Mouse (Mus musculus) liver, embryonic 13.5 days (tissue): ENCODE results near the gene Ncor1. TPM values are rescaled to one million over a fixed set of nuclear protein-coding genes. Genes with fewer than 3 reads are reported as not detected.
"Not testable (repeated sequence)": the region's sequence is repeated elsewhere in the genome, so short reads cannot be mapped to it uniquely, and the experiment has no call there.

ENCODE experiments used
- ATAC-seq: fragments of 200-750 bp; cut with Nextera tagmentation; 2 replicates; pipeline ENCODE4 v1.8.0; 2017; ENCODE audit warnings: low read depth, mild to moderate bottlenecking, moderate number of reproducible peaks, moderate library complexity
- DNase-seq: peaks from one replicate; pipeline ENCODE4 v3.0.0; 2022
- H3K27ac ChIP-seq: fragments of 300-500 bp; sonication (generic); 2 replicates; pipeline ENCODE4 v1.5.1; 2015; ENCODE audit warnings: moderate library complexity, mild to moderate bottlenecking, inconsistent platforms
- H3K27me3 ChIP-seq: fragments of 300-500 bp; sonication (generic); 2 replicates; pipeline ENCODE4 v1.6.1; 2015; ENCODE audit warnings: mild to moderate bottlenecking, inconsistent platforms
- H3K36me3 ChIP-seq: fragments of 300-500 bp; sonication (generic); 2 replicates; pipeline ENCODE4 v1.6.1; 2015; ENCODE audit warnings: mild to moderate bottlenecking, inconsistent platforms
- H3K4me1 ChIP-seq: fragments of 300-500 bp; sonication (generic); replicated peaks from 2 replicates; pipeline ENCODE4 v1.6.1; 2015; ENCODE audit warnings: inconsistent platforms
- H3K4me2 ChIP-seq: fragments of 300-500 bp; sonication (generic); 2 replicates; pipeline ENCODE4 v1.6.1; 2015; ENCODE audit warnings: inconsistent platforms, mild to moderate bottlenecking, moderate library complexity
- H3K4me3 ChIP-seq: fragments of 300-500 bp; sonication (generic); replicated peaks from 2 replicates; pipeline ENCODE4 v1.5.1; 2015; ENCODE audit warnings: mild to moderate bottlenecking, inconsistent platforms
- H3K9ac ChIP-seq: fragments of 300-500 bp; sonication (generic); 2 replicates; pipeline ENCODE4 v1.6.1; 2015; ENCODE audit warnings: mild to moderate bottlenecking, inconsistent platforms
- H3K9me3 ChIP-seq: fragments of 300-500 bp; sonication (generic); replicated peaks from 2 replicates; pipeline ENCODE4 v1.6.1; 2016; ENCODE audit warnings: inconsistent platforms
- WGBS: fragments of 180-500 bp; shearing (Covaris S2); methylation state at CpG from one replicate; pipeline ENCODE4 v1.1.7; 2015; ENCODE audit not compliant: insufficient replicate concordance; 5-methylcytosine and 5-hydroxymethylcytosine counted together
- polyA plus RNA-seq: library from polyadenylated mRNA; unstranded; fragments of >200 nt; fragmentation: Nextera tagmentation; extraction: Ambion mirVana; gene quantifications from 2 replicates; pipeline ENCODE4 v1.2.1, GENCODE M21; 2015

Gene Ncor1
- polyA plus RNA-seq, 1 experiment from 2014 or later, result 76.6 TPM

DNA sequence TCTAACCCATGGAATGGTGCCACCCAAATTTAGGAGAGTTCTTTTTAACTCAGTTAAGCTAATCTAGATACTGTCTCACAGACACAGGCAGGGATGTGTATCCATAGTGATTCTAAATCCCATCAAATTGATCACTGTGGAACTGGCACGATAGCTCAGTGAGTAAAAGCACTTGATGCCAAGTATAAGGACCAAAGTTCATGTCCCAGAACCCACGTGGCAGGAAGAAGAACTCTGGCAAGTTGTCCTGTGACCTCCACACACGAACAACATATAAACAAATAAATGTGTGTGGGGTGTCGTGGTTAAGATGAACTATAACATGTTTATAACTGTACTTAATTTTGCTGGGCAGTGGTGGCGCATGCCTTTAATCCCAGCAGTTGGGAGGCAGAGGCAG is 21.2 kb upstream of the Ncor1 start:
- Histone ChIP-seq H3K9ac (no peak overlapping the region), H3K27ac (no peak overlapping the region), H3K27me3 (no peaks in the 10 kb centered on the region), H3K4me1 (no peaks in the 10 kb centered on the region), H3K9me3 (no peaks in the 10 kb centered on the region), H3K4me3 (no peak overlapping the region), H3K36me3 (no peaks in the 10 kb centered on the region), H3K4me2 (no peak overlapping the region)
- DNase-seq (no peak), ATAC-seq (no peak)
- 73% methylated on average over 5 of the region's 5 CpGs for WGBS

DNA sequence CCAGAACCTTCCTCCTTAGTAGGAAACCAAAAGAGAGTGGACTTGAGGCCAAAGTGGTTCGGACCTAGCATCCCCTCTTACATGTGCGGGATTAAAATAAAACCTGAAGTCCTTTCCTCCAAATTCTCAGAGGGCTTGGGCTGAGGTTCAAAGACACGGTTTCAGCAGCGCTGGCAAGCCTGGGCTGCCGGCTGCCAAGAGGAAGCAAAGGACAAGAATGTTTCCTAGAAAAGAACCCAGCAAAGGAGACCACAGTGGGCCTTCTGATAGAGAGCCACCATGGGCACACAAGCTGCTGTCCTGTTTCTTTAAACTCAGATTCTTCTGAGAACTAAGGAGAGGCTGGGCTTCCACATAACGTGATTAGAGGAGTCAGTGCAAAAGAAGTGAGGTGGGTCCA is 20.6 kb upstream of the Ncor1 start:
- Histone ChIP-seq H3K27ac (no peak overlapping the region), H3K4me1 (no peaks in the 10 kb centered on the region), H3K9me3 (no peaks in the 10 kb centered on the region), H3K36me3 (no peaks in the 10 kb centered on the region), H3K9ac (no peak overlapping the region), H3K27me3 (no peaks in the 10 kb centered on the region), H3K4me2 (no peak overlapping the region), H3K4me3 (no peak overlapping the region)
- WGBS, result 50% methylated on average over 6 of the region's 6 CpGs
- no peak for ATAC-seq
- no peak for DNase-seq

DNA sequence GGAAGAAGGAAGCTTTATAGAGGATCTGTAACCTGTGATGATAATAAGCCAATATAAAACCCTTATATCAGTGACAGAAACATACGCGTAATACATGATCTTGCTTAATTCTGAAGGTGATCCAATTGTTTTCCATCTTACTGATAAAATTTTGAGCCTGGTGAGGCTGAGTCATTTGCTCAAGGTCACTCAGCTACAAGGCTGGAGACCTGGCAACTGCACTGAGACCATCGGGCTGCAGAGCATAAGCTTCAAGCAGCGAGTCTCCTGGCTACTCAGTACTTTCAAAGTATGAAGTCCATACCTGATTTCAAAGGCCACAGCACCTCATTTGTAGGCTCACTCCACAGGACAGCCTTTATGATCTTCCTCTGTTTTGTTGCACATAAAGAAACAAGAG is 17.8 kb upstream of the Ncor1 start:
- 88% methylated on average over 4 of the region's 4 CpGs for WGBS
- no peak for ATAC-seq

DNA sequence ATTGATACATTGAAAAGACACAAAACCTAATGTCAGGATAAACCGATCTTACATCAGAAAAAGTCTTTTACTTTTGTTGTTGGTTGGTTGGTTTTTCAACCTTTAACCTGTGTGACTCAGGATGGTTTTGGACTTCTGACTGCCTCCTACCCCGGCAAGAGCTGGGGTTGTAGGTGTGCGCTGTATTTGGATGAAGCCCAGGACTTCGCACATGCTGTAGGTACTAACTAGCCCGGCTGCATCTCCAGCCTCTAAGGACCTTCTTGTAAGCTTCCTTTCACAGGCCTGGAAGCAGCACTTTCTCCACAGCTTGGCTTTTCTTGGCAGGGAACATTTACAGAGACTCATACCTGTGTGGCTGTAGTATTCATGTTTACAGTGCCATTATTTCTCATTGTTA is 15.2 kb upstream of the Ncor1 start:
- H3K4me2 ChIP-seq, result no peak overlapping the region
- H3K9ac ChIP-seq, result no peak overlapping the region
- H3K36me3 ChIP-seq, result no peaks in the 10 kb centered on the region
- H3K9me3 ChIP-seq, result no peaks in the 10 kb centered on the region
- no peaks in the 10 kb centered on the region for H3K27me3 ChIP-seq
- no peak for DNase-seq
- no peak overlapping the region for H3K27ac ChIP-seq
- ATAC-seq, result no peak
- 82% methylated on average over 5 of the region's 5 CpGs for WGBS
- peaks cover 4% of the 10 kb centered on the region; the same call in 1 of the 2 replicates for H3K4me1 ChIP-seq
- no peak overlapping the region for H3K4me3 ChIP-seq

More for the DNA sequence above, 17.8 kb upstream of the Ncor1 start:
- Histone ChIP-seq H3K9ac (no peak overlapping the region), H3K4me1 (no peaks in the 10 kb centered on the region), H3K4me2 (no peak overlapping the region), H3K27ac (no peak overlapping the region), H3K27me3 (no peaks in the 10 kb centered on the region), H3K9me3 (no peaks in the 10 kb centered on the region), H3K36me3 (no peaks in the 10 kb centered on the region), H3K4me3 (no peak overlapping the region)
- DNase-seq, result no peak

DNA sequence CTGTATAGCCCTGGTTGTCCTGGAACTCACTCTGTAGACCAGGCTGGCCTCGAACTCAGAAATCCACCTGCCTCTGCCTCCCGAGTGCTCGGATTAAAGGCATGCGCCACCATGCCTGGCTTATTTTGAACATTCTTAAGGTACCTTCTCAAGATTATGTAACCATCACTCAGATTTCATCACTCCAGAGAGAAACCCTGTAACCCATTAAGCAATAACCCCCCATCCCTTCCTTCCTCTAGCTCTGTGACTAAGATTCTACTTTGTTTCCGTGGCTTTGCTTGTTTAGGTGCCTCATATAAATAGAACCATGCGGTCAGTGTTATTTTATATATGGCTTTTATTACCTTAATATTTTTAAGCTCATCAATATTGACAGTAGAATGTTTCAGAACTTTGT is 12.1 kb upstream of the Ncor1 start:
- Histone ChIP-seq H3K27me3 (no peaks in the 10 kb centered on the region), H3K4me2 (no peak overlapping the region), H3K36me3 (no peaks in the 10 kb centered on the region), H3K9ac (no peak overlapping the region), H3K4me1 (peaks cover 33% of the 10 kb centered on the region), H3K27ac (no peak overlapping the region), H3K9me3 (no peaks in the 10 kb centered on the region), H3K4me3 (no peak overlapping the region)
- 75% methylated on average over 6 of the region's 6 CpGs for WGBS
- ATAC-seq, result no peak
- DNase-seq, result no peak

DNA sequence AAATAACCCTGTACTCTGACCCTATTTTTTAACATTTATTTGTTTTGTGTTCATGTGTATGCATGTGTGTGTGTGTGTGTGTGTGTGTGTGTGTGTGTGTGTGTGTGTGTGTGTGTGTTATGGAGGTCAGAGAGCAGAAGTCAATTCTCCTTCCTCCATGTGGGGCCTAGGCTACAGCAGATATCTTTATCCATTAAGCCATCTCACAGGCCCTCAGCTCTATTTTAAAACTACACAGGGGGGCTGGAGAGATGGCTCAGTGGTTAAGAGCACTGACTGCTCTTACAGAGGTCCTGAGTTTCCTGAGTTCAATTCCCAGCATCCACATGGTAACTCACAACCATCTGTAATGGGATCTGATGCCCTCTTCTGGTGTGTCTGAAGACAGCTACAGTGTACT is 8.9 kb upstream of the Ncor1 start:
- H3K4me2 ChIP-seq, H3K9ac ChIP-seq, H3K27me3 ChIP-seq, H3K4me3 ChIP-seq, H3K9me3 ChIP-seq, ATAC-seq, H3K36me3 ChIP-seq, DNase-seq: not testable (repeated sequence)
- H3K27ac ChIP-seq, result peak overlapping the region; percentile 83
- H3K4me1 ChIP-seq, result peaks cover 62% of the 10 kb centered on the region

DNA sequence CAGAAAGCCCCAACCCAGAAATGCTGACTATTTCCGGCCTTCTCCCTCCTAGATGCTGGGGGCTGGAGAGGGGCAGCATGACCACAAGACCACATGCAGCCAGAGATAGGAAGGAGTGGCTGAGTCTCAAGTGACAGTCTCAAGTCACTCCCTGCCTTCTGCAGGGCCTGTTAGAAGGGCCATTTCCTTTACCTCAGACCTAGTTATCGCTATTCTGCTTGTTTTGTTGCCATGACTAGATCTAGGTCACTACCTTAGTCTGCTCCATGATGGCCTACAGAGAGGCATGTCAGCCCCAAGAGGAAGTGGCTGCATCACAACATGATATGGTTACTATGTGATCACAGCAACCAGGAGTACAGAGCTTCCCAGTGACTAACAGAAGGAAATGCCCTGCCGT is 8.2 kb upstream of the Ncor1 start:
- Histone ChIP-seq H3K27ac (peak overlapping the region; percentile 83), H3K9ac (peak overlapping the region; percentile 14; the same call in 1 of the 2 replicates), H3K36me3 (0 out of 2 replicates have a peak, but pooled peaks cover under 1% of the 10 kb centered on the region), H3K4me2 (peak overlapping the region; percentile 10), H3K9me3 (no peaks in the 10 kb centered on the region), H3K27me3 (no peaks in the 10 kb centered on the region), H3K4me1 (peaks cover 62% of the 10 kb centered on the region), H3K4me3 (no peak overlapping the region)
- peak; percentile 56 for DNase-seq
- 10% methylated on average over 3 of the region's 3 CpGs for WGBS
- peak; percentile 82 for ATAC-seq

DNA sequence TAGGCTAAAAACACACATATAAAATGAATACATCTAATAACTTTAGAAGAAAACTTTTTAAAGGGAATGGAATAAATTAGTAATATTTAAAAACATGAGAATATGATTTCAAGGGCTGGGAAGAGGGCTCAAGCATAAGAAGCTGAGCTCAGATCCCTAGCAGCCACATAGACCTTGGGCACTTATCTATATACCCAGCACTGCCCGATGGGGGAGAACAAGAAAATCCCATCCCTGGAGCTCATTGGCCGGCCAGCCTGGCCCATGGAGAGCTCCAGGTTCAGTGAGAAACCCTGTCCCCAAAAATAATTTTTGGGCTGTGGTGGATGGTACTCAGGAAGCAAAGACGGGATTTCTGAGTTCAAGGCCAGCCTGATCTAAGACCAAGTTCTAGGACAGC is 7.5 kb upstream of the Ncor1 start:
- ATAC-seq, result peak; percentile 59
- WGBS, result 19% methylated on average over 3 of the region's 3 CpGs
- no peak overlapping the region for H3K4me3 ChIP-seq
- H3K27ac ChIP-seq, result peak overlapping the region; percentile 83
- H3K4me2 ChIP-seq, result peak overlapping the region; percentile 59
- peak overlapping the region; percentile 14; the same call in 1 of the 2 replicates for H3K9ac ChIP-seq
- H3K4me1 ChIP-seq, result peaks cover 62% of the 10 kb centered on the region
- H3K9me3 ChIP-seq, result no peaks in the 10 kb centered on the region
- no peaks in the 10 kb centered on the region for H3K27me3 ChIP-seq
- 0 out of 2 replicates have a peak, but pooled peaks cover 3% of the 10 kb centered on the region for H3K36me3 ChIP-seq
- peak; percentile 39 for DNase-seq

DNA sequence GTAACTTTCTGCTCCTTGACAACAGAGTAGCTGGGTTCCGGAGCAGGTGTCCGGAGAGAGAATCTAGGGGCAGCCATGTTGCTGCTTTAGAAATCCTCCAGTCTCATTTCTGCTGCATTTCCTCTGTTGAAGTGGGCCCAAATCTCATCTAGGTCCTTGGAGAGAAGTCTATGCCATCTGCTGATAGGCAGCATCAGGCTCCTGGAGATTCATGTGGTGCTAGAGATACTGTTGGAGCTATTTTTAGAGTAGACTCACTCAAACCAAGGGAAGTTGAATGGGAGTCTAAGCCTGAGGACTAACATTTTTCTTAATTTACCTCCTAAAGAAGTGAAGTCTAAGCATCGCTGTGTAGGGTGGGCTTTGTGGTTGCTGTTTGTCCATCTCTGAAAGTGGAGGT is 6.4 kb upstream of the Ncor1 start:
- H3K27me3 ChIP-seq, result no peaks in the 10 kb centered on the region
- 0 out of 2 replicates have a peak overlapping the region, but pooled peaks have one; percentile 16 for H3K4me3 ChIP-seq
- 0 out of 2 replicates have a peak, but pooled peaks cover 3% of the 10 kb centered on the region for H3K36me3 ChIP-seq
- H3K4me2 ChIP-seq, result peak overlapping the region; percentile 59
- H3K9ac ChIP-seq, result peak overlapping the region; percentile 31
- no peaks in the 10 kb centered on the region for H3K9me3 ChIP-seq
- H3K4me1 ChIP-seq, result peaks cover 69% of the 10 kb centered on the region
- ATAC-seq (peak; percentile 83), DNase-seq (peak; percentile 66)
- H3K27ac ChIP-seq, result peak overlapping the region; percentile 83
- WGBS, result 21% methylated on average over 3 of the region's 3 CpGs

DNA sequence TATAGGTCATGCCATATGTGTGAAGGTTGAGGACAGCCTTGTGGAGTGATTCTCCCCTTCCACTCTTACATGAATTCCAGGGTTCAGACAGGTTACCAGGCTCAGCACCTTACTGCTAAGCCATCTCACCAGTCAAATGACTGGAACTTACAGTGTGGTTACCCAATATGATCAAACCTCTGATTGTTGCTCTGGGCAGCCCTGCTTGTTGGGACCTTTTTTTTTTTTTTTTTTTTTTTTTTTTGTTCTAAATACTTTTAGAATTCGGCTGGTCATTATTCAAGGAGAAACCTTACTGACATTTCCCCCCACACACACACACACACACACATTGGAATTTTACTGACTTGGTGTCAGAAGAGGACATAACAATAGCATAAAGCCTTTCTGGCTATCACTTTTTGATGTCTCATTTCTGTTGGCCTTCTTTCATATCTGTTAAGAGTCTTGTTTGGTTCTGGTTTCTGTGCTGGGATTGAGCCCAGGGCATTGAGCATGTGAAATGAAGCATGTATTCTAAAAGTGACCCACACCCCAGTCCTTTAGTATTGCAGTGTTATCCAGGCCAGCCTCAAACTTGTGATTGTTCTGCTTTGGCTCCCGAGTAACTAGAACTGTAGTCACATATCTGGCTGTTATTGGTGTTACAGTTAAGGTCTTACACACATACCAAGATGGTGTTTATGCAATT is 5.0 kb upstream of the Ncor1 start:
- H3K4me3 ChIP-seq, result no peak overlapping the region
- H3K36me3 ChIP-seq, result 0 out of 2 replicates have a peak, but pooled peaks cover 3% of the 10 kb centered on the region
- H3K4me2 ChIP-seq, result no peak overlapping the region
- no peaks in the 10 kb centered on the region for H3K27me3 ChIP-seq
- H3K9ac ChIP-seq, result no peak overlapping the region
- DNase-seq (no peak), ATAC-seq (no peak)
- no peaks in the 10 kb centered on the region for H3K9me3 ChIP-seq
- H3K27ac ChIP-seq, result peak overlapping the region; percentile 60
- H3K4me1 ChIP-seq, result peaks cover 69% of the 10 kb centered on the region
- WGBS, result 61% methylated on average over 2 of the region's 2 CpGs

DNA sequence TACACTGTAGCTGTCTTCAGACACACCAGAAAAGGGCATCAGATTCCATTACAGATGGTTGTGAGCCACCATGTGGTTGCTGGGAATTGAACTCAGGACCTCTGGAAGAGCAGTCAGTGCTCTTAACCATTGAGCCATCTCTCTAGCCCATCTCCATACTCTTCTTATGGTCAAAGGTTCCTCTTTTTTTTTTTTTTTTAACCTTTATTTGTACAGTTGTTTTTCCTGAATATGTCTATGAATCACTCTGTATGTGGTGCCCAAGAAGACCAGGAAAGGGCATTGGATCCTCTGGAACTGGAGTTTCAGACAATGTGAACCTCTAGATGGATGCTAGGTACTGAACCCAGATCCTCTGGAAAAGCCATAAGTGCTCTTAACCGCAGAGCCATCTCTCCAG is 4.2 kb upstream of the Ncor1 start:
- not testable (repeated sequence) for H3K4me2 ChIP-seq, H3K36me3 ChIP-seq, H3K27me3 ChIP-seq, H3K9ac ChIP-seq, H3K9me3 ChIP-seq, H3K4me3 ChIP-seq, ATAC-seq, DNase-seq
- 85% methylated on average over 1 of the region's 1 CpGs for WGBS
- Histone ChIP-seq H3K27ac (peak overlapping the region; percentile 60), H3K4me1 (peaks cover 62% of the 10 kb centered on the region)

DNA sequence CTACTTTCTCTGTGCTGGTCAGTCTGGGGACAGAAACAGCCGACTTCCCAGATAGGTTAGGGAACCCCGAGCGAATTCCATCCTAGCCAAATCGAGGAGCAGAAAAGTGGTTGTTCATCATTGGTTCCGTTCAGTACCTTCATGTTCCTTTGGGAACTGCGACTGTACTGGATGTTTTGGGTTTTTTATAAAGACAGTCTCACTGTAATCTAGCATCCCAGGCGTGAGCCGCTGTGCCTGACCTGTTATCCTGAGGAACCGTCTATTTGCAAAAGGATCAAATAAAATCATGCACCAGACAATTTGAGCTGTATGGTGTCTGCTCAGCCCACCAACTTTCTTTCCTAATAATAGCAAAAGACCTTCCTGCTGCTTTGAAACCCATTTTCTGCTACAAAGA is 439 bp upstream of the Ncor1 start:
- Histone ChIP-seq H3K9me3 (no peaks in the 10 kb centered on the region), H3K36me3 (peaks cover 6% of the 10 kb centered on the region; the same call in 1 of the 2 replicates), H3K27me3 (no peaks in the 10 kb centered on the region), H3K9ac (peak overlapping the region; percentile 99), H3K4me1 (peaks cover 41% of the 10 kb centered on the region), H3K27ac (peak overlapping the region; percentile 96), H3K4me3 (peak overlapping the region; percentile 93), H3K4me2 (peak overlapping the region; percentile 95)
- no peak for ATAC-seq
- DNase-seq, result no peak
- 0% methylated on average over 9 of the region's 9 CpGs for WGBS
